Mouse (Mus musculus): ENCODE measurements around the gene Tmem51. TPM values are rescaled to one million over a fixed set of nuclear protein-coding genes. Genes with fewer than 3 reads are reported as not detected.

Tmem51 gene
- total RNA-seq, 2 experiments from 2014 or later: 1.1 TPM; not detected in 1

- no peak for ATAC-seq (replicated peaks; ENCODE audit: poor library complexity, severe bottlenecking)
These were observed 102.6 kb downstream of the Tmem51 start for GRCm38 (mm10) chr4:141981475-141981874.

Other genes starting within 250 kb of the Tmem51 start
- gene Ctrc, start 237.9 kb downstream of the Tmem51 start, total RNA-seq (2014; fragmentation: Nextera tagmentation): not detected in 2 replicates
- not detected in 2 replicates for gene Ctrc, start 237.9 kb downstream of the Tmem51 start, total RNA-seq (2017)
- 50.2 and 58.8 TPM in 2 replicates for gene Efhd2, start 209.4 kb downstream of the Tmem51 start, total RNA-seq (2014; fragmentation: Nextera tagmentation)
- 53.7 and 72.7 TPM in 2 replicates for gene Efhd2, start 209.4 kb downstream of the Tmem51 start, total RNA-seq (2017)
- not detected in 2 replicates for gene Fhad1, start 69.2 kb downstream of the Tmem51 start, total RNA-seq (2014; fragmentation: Nextera tagmentation)
- gene Fhad1, start 69.2 kb downstream of the Tmem51 start, total RNA-seq (2017): 0.39 TPM in 1 of 2 replicates, not detected in the other
- 1.1 TPM in 1 of 2 replicates, not detected in the other for gene Kazn, start 155.1 kb upstream of the Tmem51 start, total RNA-seq (2014; fragmentation: Nextera tagmentation)
- 0.09 and 3.5 TPM in 2 replicates for gene Kazn, start 155.1 kb upstream of the Tmem51 start, total RNA-seq (2017)

Measured in granulocyte monocyte progenitor cell, adult 5-6 weeks (primary cell).